Mouse (Mus musculus): Measurements from ENCODE around the gene Hist2h2ab. TPM values are rescaled to one million over a fixed set of nuclear protein-coding genes. Genes with fewer than 3 reads are reported as not detected.
"Not testable (repeated sequence)": the region's sequence is repeated elsewhere in the genome, so short reads cannot be mapped to it uniquely, and the experiment has no call there.

The Hist2h2ab gene
- total and polyA plus RNA-seq, 3 experiments: 0.14 to 435 (median 38.7) TPM

DNA sequence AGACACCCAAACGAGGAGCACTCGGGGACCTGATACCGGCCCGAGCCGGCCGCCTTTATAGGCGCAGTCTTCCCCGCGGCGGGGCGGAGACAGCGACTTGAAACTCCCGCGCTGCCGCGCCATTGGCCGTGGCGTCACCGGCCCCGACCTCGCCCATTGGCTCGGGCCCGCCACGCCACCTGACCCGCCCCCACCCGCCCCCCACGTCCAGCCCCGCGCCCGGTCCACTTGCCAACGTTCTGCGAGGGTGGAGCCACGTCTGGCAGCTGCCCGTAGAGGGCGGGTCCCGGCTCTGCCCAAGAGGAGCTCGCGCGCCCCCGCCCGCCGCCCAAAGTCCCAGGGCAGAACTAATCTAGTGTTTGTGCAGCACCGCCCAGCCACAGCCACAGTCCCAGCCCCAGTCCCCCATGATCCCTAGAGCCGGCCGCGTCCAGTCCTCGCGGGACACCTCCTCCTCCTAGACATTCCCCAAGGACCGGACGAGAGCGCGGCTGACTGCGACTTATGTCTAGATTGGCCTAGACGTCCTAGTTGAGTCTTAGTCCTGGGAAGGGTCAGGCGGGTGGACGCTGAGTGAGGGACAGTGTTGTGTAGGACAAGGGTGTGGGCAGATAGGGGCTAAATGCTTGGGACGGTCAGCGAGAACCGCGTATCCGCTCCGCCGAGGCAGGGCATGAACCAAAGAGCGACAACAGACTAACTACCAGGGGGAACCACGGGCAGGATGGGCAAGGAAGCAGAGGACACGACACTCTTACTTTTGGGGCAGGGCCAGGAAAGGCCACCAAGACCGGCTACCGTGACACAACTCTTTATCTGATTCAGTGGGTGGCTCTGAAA lies 19.5 kb downstream of the Hist2h2ab start, which contains the start of gene Hist2h3c2:
TSS of gene Hist2h3c2 (minus strand) at position 174 of the 840 bp plus-strand sequence.
- ATAC-seq (ENCODE audit: extremely low read depth, insufficient number of reproducible peaks, low FRiP score, poor library complexity, severe bottlenecking): peak; percentile 77
- Histone ChIP-seq H3K4me1 (ENCODE audit: insufficient read depth, low read depth, low read length) (peaks cover 29% of the 10 kb centered on the region), H3K4me3 (ENCODE audit: low read depth, low read length) (peak within 1 kb of the TSS; percentile 67)
- H3K9me3 ChIP-seq (replicated peaks); H3K36me3 ChIP-seq (replicated peaks); DNase-seq (ENCODE audit: low spot score); H3K27me3 ChIP-seq (ENCODE audit: insufficient read depth, low read length): not testable (repeated sequence)
- peak; percentile 81; the same call in 1 of the 2 replicates for TF ChIP-seq POLR2AphosphoS5 (IDR thresholded peaks at IDR 0.05; ENCODE audit: insufficient replicate concordance, low read depth, low read length)

DNA sequence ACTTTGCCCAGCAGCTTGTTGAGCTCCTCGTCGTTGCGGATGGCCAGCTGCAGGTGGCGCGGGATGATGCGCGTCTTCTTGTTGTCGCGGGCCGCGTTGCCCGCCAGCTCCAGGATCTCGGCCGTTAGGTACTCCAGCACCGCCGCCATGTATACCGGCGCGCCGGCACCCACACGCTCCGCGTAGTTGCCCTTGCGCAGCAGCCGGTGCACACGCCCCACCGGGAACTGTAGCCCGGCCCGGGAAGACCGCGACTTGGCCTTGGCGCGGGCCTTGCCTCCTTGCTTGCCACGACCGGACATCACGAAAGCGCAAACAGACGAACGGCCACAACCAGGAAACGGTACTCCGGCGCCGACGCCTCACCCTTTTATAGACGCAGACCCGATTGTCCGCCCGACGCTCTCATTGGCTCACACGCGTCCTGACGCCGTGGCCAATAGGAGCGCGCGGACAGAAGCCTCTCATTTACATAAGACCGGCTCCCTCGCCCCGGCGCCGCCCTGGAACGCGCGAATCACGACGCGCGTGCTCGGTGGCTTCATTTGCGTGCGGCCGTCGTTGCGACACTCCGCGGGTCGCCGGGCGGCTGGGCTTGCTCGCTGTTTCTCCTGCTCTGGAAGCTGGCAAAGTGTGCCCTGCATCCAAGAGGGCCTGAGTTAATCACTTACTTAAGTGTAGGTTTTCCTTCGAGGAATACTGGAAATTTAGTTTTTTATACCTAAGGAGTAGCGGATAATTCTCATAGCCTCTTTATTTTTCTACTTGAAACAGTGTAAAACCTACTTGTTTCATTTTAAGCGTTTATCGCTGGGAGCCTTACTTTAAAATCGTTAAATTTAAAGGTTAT lies 20.5 kb downstream of the Hist2h2ab start, which contains the start of gene Hist2h2aa2:
TSS of gene Hist2h2aa2 (minus strand) at position 328 of the 850 bp plus-strand sequence.
- not testable (repeated sequence) for H3K27me3 ChIP-seq (ENCODE audit: insufficient read depth, low read length); DNase-seq (ENCODE audit: low spot score); H3K36me3 ChIP-seq (replicated peaks); H3K9me3 ChIP-seq (replicated peaks)
- H3K4me1 ChIP-seq (ENCODE audit: insufficient read depth, low read depth, low read length): peaks cover 38% of the 10 kb centered on the region
- ATAC-seq (ENCODE audit: extremely low read depth, insufficient number of reproducible peaks, low FRiP score, poor library complexity, severe bottlenecking): peak; percentile 74
- peak within 1 kb of the TSS; percentile 67 for H3K4me3 ChIP-seq (ENCODE audit: low read depth, low read length)

DNA sequence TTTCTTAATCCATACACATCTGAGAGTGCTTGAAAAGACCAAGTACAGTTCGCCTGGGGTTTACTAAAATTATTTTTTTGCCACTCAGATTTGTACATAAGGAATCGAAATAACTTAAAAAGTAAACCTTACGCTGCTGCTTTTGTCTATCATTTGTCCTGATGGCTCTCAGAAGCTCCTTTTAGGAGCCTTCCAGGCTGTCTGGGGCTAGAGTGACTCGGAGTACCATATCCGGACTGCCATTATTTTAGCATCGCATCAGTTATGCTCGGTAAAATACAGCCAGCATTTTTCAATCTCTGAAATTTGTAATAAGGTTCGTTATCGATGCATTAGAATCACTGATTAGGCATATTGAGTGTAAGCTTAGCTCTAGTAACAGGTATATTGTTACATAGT lies 21.1 kb downstream of the Hist2h2ab start:
- peaks cover 38% of the 10 kb centered on the region for H3K4me1 ChIP-seq (ENCODE audit: insufficient read depth, low read depth, low read length)
- H3K4me3 ChIP-seq (ENCODE audit: low read depth, low read length): no peak overlapping the region
- H3K9me3 ChIP-seq (replicated peaks): no peaks in the 10 kb centered on the region
- ATAC-seq (ENCODE audit: extremely low read depth, insufficient number of reproducible peaks, low FRiP score, poor library complexity, severe bottlenecking) (no peak), DNase-seq (ENCODE audit: low spot score) (no peak)
- TF ChIP-seq POLR2AphosphoS5 (IDR thresholded peaks at IDR 0.05; ENCODE audit: insufficient replicate concordance, low read depth, low read length): no peak
- no peak for TF ChIP-seq GATA2 (IDR thresholded peaks at IDR 0.05; ENCODE audit: borderline replicate concordance, low read depth, low read length)
- TF ChIP-seq CTCF (IDR thresholded peaks at IDR 0.05; ENCODE audit: low read depth, low read length): no peak
- TF ChIP-seq GATA1 (IDR thresholded peaks at IDR 0.05; ENCODE audit: borderline replicate concordance, low read length): no peak
- TF ChIP-seq TAL1 (conservative IDR thresholded peaks at IDR 0.05; ENCODE audit: low read depth, low read length): no peak
- no peaks in the 10 kb centered on the region for H3K27me3 ChIP-seq (ENCODE audit: insufficient read depth, low read length)
- H3K36me3 ChIP-seq (replicated peaks): no peaks in the 10 kb centered on the region

DNA sequence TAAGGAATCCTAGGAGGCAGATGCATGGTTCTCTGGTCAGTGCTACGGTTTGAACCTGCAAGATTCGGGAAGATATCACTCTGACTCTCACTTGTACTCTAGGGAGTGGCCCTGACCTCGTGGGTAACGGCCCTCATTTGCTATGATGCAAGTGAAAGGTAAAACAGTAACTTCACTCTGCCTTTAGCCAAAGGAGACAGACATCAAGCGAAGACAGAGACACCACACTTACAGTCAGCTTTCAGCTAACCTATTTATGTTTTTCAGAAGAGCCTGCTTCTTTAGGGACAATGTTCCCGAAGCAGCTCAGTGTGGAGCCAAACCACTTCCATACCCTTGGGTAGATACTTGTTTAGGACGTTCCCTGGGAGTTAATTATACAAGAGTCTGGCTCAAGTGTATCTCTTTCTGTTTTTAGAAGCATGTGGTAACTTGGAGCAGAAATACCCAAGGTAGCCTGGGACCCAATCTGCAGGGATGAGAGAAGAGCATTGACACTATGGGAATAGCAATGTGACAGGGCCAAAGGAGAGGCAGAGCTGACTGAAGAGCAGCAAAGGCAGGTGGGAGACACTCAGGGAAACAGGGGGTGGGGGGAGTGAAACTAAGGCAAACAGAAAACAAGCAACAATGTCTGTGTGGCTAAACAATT lies 24.4 kb downstream of the Hist2h2ab start:
- ATAC-seq (ENCODE audit: extremely low read depth, insufficient number of reproducible peaks, low FRiP score, poor library complexity, severe bottlenecking) (no peak), DNase-seq (ENCODE audit: low spot score) (no peak)
- Histone ChIP-seq H3K4me1 (ENCODE audit: insufficient read depth, low read depth, low read length) (peaks cover 31% of the 10 kb centered on the region), H3K36me3 (replicated peaks) (no peaks in the 10 kb centered on the region), H3K9me3 (replicated peaks) (no peaks in the 10 kb centered on the region), H3K4me3 (ENCODE audit: low read depth, low read length) (no peak overlapping the region; the same call in 1 of the 2 replicates), H3K27me3 (ENCODE audit: insufficient read depth, low read length) (no peaks in the 10 kb centered on the region)
- TF ChIP-seq GATA2 (IDR thresholded peaks at IDR 0.05; ENCODE audit: borderline replicate concordance, low read depth, low read length): no peak

DNA sequence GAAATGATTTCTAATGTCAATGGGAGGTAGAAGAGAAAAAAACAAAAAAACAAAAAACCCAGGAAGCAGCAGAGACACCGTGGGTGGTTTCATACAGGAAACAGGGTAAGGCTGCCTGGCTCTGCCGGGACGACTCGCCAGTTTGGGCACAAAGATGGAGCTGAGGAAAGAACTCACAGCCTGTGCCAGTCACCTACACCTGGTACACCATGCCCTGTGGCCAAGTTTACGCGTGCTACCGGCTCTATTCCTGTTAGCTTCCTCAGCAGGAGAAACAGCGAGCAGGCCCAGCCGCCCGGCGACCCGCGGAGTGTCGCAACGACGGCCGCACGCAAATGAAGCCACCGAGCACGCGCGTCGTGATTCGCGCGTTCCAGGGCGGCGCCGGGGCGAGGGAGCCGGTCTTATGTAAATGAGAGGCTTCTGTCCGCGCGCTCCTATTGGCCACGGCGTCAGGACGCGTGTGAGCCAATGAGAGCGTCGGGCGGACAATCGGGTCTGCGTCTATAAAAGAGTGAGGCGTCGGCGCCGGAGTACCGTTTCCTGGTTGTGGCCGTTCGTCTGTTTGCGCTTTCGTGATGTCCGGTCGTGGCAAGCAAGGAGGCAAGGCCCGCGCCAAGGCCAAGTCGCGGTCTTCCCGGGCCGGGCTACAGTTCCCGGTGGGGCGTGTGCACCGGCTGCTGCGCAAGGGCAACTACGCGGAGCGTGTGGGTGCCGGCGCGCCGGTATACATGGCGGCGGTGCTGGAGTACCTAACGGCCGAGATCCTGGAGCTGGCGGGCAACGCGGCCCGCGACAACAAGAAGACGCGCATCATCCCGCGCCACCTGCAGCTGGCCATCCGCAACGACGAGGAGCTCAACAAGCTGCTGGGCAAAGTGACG lies 25.6 kb downstream of the Hist2h2ab start, which contains the start of gene Hist2h2aa1:
TSS of gene Hist2h2aa1 (plus strand) at position 495 of the 884 bp plus-strand sequence.
- not testable (repeated sequence) for H3K9me3 ChIP-seq (replicated peaks); DNase-seq (ENCODE audit: low spot score); H3K36me3 ChIP-seq (replicated peaks); H3K27me3 ChIP-seq (ENCODE audit: insufficient read depth, low read length)
- Histone ChIP-seq H3K4me1 (ENCODE audit: insufficient read depth, low read depth, low read length) (peaks cover 35% of the 10 kb centered on the region), H3K4me3 (ENCODE audit: low read depth, low read length) (peak within 1 kb of the TSS; percentile 70)
- ATAC-seq (ENCODE audit: extremely low read depth, insufficient number of reproducible peaks, low FRiP score, poor library complexity, severe bottlenecking): peak; percentile 66

DNA sequence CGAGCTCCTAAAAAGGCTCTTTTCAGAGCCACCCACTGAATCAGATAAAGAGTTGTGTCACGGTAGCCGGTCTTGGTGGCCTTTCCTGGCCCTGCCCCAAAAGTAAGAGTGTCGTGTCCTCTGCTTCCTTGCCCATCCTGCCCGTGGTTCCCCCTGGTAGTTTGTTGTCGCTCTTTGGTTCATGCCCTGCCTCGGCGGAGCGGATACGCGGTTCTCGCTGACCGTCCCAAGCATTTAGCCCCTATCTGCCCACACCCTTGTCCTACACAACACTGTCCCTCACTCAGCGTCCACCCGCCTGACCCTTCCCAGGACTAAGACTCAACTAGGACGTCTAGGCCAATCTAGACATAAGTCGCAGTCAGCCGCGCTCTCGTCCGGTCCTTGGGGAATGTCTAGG lies 26.4 kb downstream of the Hist2h2ab start:
- ATAC-seq (ENCODE audit: extremely low read depth, insufficient number of reproducible peaks, low FRiP score, poor library complexity, severe bottlenecking); H3K9me3 ChIP-seq (replicated peaks): not testable (repeated sequence)
- H3K4me1 ChIP-seq (ENCODE audit: insufficient read depth, low read depth, low read length): peaks cover 43% of the 10 kb centered on the region

DNA sequence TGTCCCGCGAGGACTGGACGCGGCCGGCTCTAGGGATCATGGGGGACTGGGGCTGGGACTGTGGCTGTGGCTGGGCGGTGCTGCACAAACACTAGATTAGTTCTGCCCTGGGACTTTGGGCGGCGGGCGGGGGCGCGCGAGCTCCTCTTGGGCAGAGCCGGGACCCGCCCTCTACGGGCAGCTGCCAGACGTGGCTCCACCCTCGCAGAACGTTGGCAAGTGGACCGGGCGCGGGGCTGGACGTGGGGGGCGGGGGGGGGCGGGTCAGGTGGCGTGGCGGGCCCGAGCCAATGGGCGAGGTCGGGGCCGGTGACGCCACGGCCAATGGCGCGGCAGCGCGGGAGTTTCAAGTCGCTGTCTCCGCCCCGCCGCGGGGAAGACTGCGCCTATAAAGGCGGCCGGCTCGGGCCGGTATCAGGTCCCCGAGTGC lies 26.8 kb downstream of the Hist2h2ab start, which contains the start of gene Hist2h3c1:
TSS of gene Hist2h3c1 (plus strand) at position 259 of the 430 bp plus-strand sequence.
- not testable (repeated sequence) for DNase-seq (ENCODE audit: low spot score); H3K36me3 ChIP-seq (replicated peaks); H3K9me3 ChIP-seq (replicated peaks); H3K27me3 ChIP-seq (ENCODE audit: insufficient read depth, low read length)
- H3K4me3 ChIP-seq (ENCODE audit: low read depth, low read length): peak within 1 kb of the TSS; percentile 56
- ATAC-seq (ENCODE audit: extremely low read depth, insufficient number of reproducible peaks, low FRiP score, poor library complexity, severe bottlenecking): peak; percentile 77
- peaks cover 45% of the 10 kb centered on the region for H3K4me1 ChIP-seq (ENCODE audit: insufficient read depth, low read depth, low read length)

More for the DNA sequence above, 26.4 kb downstream of the Hist2h2ab start:
- not testable (repeated sequence) for DNase-seq (ENCODE audit: low spot score); H3K27me3 ChIP-seq (ENCODE audit: insufficient read depth, low read length); H3K36me3 ChIP-seq (replicated peaks); H3K4me3 ChIP-seq (ENCODE audit: low read depth, low read length)
